Mouse (Mus musculus): ENCODE results near the gene Agtrap. TPM values are rescaled to one million over a fixed set of nuclear protein-coding genes. Genes with fewer than 3 reads are reported as not detected.

Agtrap gene
- polyA plus RNA-seq, 1 experiment from 2014 or later: 15.4 TPM

DNA sequence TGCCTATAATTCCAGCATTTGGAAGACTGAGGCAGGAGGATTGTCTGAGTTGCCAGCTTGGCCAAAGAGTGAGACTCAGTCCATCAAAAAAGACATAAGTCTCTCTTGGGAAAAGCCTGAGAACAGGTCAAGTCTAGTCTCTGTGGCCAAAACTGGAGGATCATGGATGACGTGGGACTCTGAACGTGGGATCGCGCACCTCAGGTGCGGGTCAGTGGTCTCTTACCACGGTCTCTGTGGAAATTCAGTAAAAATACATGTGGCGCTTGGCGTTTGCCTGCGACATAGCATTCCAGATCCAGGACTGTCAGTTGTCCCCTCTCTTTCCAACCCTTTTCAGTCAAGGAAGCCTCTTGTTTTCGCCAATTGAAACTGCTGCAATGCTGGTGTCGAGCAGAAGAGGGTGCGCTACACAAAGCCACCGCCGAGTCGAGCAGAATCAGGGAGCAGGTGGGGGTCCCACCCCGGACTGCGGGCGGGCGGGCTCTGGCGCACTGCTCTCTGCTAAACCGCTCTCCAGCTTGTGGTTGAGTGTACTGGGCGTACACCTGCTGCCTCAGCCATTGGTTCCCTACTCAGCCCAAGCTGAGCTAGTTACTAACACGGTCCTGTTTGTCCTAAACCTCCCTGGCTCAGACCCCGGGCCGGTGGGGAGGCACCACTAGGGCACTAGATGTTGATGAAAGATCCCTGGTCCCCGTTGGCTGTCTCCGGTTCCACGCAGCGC, 14.1 kb upstream of the Agtrap start:
- H3K27ac ChIP-seq (replicated peaks): no peak overlapping the region
- H3K4me1 ChIP-seq: peaks cover 15% of the 10 kb centered on the region
- peak overlapping the region; percentile 72 for H3K4me2 ChIP-seq
- H3K36me3 ChIP-seq: no peaks in the 10 kb centered on the region
- peak overlapping the region; percentile 41 for H3K4me3 ChIP-seq
- H3K27me3 ChIP-seq (replicated peaks): peaks cover 9% of the 10 kb centered on the region
- H3K9me3 ChIP-seq: no peaks in the 10 kb centered on the region
- peak; percentile 23; the same call in 1 of the 2 replicates for ATAC-seq (ENCODE audit: extremely low read depth, insufficient number of reproducible peaks, low FRiP score, low TSS enrichment)
- H3K9ac ChIP-seq: peak overlapping the region; percentile 74
- WGBS: 15% methylated on average over 29 of the region's 29 CpGs

DNA sequence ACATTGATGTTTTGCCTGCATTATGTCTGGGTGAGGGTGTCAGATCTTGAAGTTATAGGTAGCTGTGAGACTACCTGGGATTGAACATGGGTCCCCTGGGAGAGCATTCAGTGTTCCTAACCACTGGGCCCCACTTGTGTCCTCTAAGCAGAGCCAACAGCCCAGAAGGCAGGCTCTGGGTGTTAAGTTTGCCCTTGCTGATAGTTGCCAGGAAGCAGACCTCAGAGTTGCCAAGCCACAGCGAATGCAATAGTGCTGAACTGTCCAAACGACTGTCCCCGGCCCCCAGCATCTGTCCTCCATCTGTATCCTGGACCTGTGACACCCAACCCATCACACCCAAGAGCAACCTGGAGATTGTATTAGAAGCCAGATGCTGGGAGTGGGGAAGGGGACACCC, 10.8 kb upstream of the Agtrap start:
- Histone ChIP-seq H3K36me3 (no peaks in the 10 kb centered on the region), H3K9ac (no peak overlapping the region), H3K9me3 (no peaks in the 10 kb centered on the region), H3K27me3 (replicated peaks) (peaks cover 9% of the 10 kb centered on the region), H3K27ac (replicated peaks) (no peak overlapping the region), H3K4me3 (no peak overlapping the region), H3K4me2 (no peak overlapping the region), H3K4me1 (peaks cover 8% of the 10 kb centered on the region)
- ATAC-seq (ENCODE audit: extremely low read depth, insufficient number of reproducible peaks, low FRiP score, low TSS enrichment): no peak
- 43% methylated on average over 3 of the region's 3 CpGs for WGBS

DNA sequence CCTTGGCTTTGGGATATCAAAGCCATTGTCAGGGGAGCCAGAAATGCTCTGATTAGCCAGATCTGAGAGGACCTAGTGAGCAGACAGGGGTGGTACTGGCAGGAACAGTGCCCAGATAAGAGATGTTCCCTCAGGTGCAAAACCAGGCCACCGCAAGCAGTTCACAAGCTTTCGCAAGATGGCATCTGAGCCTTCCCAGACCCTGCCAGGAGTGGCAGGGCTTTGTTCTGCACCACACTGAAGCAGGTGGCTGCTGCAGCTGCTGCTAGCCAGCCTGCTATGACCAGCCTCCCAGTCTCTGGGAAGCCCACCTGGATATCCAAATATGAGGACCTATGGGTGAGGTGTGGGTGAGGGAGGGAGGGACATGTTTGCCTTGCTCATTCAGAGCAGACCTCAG, 10.1 kb upstream of the Agtrap start:
- H3K4me2 ChIP-seq: no peak overlapping the region

DNA sequence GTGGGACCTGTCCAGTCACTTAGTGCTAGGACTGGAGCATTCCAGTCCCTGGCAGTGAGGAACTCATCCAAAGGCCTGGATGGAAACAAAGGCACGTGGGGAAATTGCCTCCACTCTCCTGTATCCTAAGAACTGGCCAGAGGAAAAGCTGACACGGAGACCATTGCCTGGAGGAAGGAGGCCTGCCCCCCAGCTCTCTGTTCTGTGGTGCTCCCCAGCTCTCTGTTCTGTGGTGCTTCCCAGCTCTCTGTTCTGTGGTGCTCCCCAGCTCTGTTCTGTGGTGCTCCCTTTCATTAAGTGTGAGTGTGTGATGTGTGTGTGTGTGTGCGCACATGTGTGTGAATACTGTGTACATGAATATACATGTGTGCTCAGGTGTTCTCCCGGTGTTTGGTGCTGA, 7.2 kb upstream of the Agtrap start:
- no peak overlapping the region for H3K4me3 ChIP-seq
- no peak overlapping the region for H3K9ac ChIP-seq
- WGBS: 80% methylated on average over 4 of the region's 4 CpGs
- no peak overlapping the region for H3K27ac ChIP-seq (replicated peaks)
- H3K27me3 ChIP-seq (replicated peaks): no peaks in the 10 kb centered on the region; the same call in 1 of the 2 replicates
- no peaks in the 10 kb centered on the region for H3K36me3 ChIP-seq
- no peak for ATAC-seq (ENCODE audit: extremely low read depth, insufficient number of reproducible peaks, low FRiP score, low TSS enrichment)
- H3K4me1 ChIP-seq: no peaks in the 10 kb centered on the region
- no peak overlapping the region for H3K4me2 ChIP-seq
- H3K9me3 ChIP-seq: no peaks in the 10 kb centered on the region

More for the DNA sequence above, 10.1 kb upstream of the Agtrap start:
- Histone ChIP-seq H3K27ac (replicated peaks) (no peak overlapping the region), H3K36me3 (no peaks in the 10 kb centered on the region), H3K9ac (no peak overlapping the region), H3K4me1 (peaks cover 8% of the 10 kb centered on the region), H3K9me3 (no peaks in the 10 kb centered on the region), H3K4me3 (no peak overlapping the region), H3K27me3 (replicated peaks) (peaks cover 9% of the 10 kb centered on the region)
- ATAC-seq (ENCODE audit: extremely low read depth, insufficient number of reproducible peaks, low FRiP score, low TSS enrichment): no peak
- WGBS: 83% methylated on average over 2 of the region's 2 CpGs

DNA sequence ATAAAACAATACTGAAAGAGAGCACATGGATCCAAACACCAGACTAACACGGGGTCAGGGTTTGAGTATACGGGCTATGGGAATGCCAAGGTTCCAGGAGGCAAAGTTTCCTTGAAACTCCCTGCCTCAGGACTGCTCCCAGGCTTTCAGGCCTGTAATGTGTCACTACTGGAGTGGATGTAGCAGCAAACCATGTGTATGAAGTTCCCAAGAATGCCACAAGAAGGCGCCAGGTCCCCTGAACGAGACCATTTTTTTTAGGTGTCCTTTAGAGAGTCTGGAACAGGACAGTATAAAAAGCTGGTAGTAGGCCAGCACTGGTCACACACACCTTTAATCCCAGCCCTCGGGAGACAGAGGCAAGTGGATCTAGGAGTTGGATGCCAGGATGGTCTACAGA, 6.3 kb upstream of the Agtrap start:
- Histone ChIP-seq H3K36me3 (no peaks in the 10 kb centered on the region), H3K9me3 (no peaks in the 10 kb centered on the region), H3K9ac (no peak overlapping the region), H3K4me2 (no peak overlapping the region), H3K27ac (replicated peaks) (no peak overlapping the region), H3K27me3 (replicated peaks) (no peaks in the 10 kb centered on the region), H3K4me3 (no peak overlapping the region), H3K4me1 (no peaks in the 10 kb centered on the region)
- ATAC-seq (ENCODE audit: extremely low read depth, insufficient number of reproducible peaks, low FRiP score, low TSS enrichment): no peak
- WGBS: 83% methylated on average over 5 of the region's 5 CpGs

DNA sequence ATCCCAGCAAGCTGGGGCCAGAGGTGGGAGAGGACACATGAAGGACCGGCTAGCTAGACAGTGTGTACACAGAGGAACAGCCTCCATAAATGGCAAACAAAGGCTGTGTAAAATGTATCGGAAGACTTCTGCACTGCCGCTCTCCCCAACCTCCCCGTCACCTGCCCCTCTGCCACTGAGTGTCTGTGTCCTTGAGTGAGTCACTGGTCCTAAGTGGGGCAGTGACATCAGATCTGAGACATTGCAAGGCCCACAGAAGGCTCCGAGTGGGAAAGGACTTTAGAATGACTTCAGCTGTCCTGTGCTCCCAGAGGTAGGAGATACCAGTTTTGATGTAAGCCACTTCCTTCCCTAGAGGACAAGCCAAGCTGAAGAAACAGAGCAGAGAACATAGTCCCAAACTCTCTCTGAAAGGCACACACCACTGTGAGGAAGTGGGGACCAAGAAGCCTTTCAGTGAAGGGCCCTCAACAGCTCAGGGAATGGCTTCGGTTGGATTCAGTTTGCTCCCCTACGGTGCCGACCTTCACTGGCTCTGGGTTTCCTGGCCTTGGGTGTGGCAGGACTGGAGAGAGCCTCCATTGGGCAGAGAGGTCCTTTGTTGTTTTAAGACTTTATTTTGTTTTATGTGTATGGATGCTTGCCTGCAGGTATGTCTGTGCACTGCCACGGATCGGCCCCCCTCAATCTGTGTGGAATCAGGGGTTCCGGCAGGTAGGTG, 4.9 kb upstream of the Agtrap start:
- no peaks in the 10 kb centered on the region for H3K9me3 ChIP-seq
- no peak overlapping the region for H3K4me2 ChIP-seq
- 78% methylated on average over 11 of the region's 11 CpGs for WGBS
- no peak overlapping the region for H3K9ac ChIP-seq
- no peak for ATAC-seq (ENCODE audit: extremely low read depth, insufficient number of reproducible peaks, low FRiP score, low TSS enrichment)
- H3K27ac ChIP-seq (replicated peaks): no peak overlapping the region
- no peaks in the 10 kb centered on the region for H3K36me3 ChIP-seq
- peaks cover 4% of the 10 kb centered on the region for H3K4me1 ChIP-seq
- no peaks in the 10 kb centered on the region for H3K27me3 ChIP-seq (replicated peaks)
- H3K4me3 ChIP-seq: no peak overlapping the region

DNA sequence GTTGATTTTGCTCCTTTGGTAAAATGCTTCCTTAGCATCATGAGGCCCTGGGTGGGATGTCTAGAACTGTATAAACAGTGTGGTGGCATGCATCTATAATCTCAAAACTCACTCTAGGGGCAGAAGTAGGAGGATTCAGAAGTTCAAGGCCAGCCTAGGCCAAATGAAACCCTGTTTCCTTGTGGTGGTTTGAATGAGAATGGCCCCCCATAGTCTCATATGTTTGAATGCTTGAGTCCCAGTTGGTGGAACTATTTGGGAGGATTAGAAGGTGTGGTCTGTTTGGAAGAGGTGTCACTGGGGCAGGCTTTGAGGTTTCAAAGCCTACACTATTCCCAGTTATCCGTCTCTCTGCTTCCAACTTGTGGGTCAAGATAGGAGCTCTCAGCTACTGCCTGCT, 3.4 kb upstream of the Agtrap start:
- no peaks in the 10 kb centered on the region for H3K27me3 ChIP-seq (replicated peaks)
- no peak overlapping the region for H3K27ac ChIP-seq (replicated peaks)
- WGBS: 93% methylated on average over 1 of the region's 1 CpGs
- H3K4me1 ChIP-seq: peaks cover 15% of the 10 kb centered on the region
- H3K4me2 ChIP-seq: no peak overlapping the region
- no peak overlapping the region for H3K9ac ChIP-seq
- H3K36me3 ChIP-seq: no peaks in the 10 kb centered on the region
- ATAC-seq (ENCODE audit: extremely low read depth, insufficient number of reproducible peaks, low FRiP score, low TSS enrichment): no peak
- H3K9me3 ChIP-seq: no peaks in the 10 kb centered on the region
- H3K4me3 ChIP-seq: no peak overlapping the region

DNA sequence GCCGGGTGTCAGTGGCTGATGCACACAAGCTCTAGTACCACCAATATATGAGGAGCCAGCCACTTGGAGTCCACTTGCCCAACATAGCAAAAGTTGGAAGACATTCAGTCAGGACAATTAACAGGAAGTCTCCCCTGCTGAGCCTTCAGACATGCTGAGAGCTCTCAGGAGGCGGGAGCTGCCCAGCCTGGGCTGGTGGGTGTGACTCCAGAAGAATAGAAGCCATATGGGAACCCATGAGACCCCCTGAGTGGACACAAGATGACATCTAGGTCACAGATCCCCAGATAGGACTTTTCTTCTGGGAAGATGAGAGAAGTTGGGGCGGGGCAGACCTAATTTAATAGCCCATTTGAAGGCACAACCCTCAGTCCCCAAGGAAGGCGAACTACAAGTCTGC, 1.3 kb upstream of the Agtrap start:
- WGBS: 69% methylated on average over 4 of the region's 4 CpGs
- Histone ChIP-seq H3K27me3 (replicated peaks) (no peaks in the 10 kb centered on the region), H3K9me3 (no peaks in the 10 kb centered on the region), H3K4me3 (no peak overlapping the region), H3K36me3 (no peaks in the 10 kb centered on the region), H3K27ac (replicated peaks) (no peak overlapping the region), H3K4me1 (peaks cover 34% of the 10 kb centered on the region), H3K4me2 (no peak overlapping the region), H3K9ac (0 out of 2 replicates have a peak overlapping the region, but pooled peaks have one; percentile 28)
- no peak for ATAC-seq (ENCODE audit: extremely low read depth, insufficient number of reproducible peaks, low FRiP score, low TSS enrichment)

DNA sequence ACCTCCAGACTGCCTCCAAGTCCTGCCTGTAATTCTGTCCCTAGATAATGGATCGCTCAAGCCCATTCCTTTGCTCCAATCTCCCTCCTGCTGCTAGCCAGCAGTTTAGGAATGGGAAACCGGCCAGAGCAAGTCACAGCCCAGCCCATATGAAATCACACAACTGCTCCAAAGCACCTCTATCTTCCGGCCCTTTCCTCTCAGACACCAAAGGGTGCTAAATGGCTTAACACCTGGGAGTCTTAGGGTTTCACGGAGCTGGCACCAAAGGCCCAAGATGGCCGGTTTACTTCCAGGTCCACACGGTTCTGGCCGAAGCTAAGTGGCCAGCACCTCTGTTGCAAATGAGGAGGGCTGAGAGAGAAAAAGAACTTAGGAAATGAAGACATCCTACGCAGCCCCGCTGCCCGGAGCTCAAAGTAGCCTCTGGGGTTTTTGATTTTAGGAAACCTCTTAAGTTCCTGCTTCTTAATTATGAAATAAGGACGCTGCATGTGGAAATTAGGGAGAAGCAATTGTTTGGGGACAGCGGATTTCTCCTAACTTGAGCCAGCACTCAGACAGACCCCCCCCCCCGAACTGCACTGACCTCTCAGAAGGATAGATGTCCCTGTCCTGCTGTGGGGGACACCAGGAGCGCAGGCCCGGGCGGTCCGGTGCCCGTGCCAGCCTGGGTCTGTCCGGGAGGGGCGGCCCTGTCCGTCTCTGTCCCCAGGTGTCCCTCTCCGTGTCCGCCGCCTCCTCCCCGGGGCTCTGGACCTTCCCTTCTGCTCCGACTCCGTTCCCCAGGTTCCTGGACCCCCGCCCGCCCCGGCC, 532 bp downstream of the Agtrap start:
- WGBS: 3% methylated on average over 30 of the region's 30 CpGs
- Histone ChIP-seq H3K27ac (replicated peaks) (peak overlapping the region; percentile 77), H3K9me3 (no peaks in the 10 kb centered on the region), H3K4me3 (peak overlapping the region; percentile 80), H3K4me1 (peaks cover 52% of the 10 kb centered on the region), H3K27me3 (replicated peaks) (no peaks in the 10 kb centered on the region), H3K4me2 (peak overlapping the region; percentile 81), H3K36me3 (no peaks in the 10 kb centered on the region; the same call in 1 of the 2 replicates), H3K9ac (peak overlapping the region; percentile 93)
- ATAC-seq (ENCODE audit: extremely low read depth, insufficient number of reproducible peaks, low FRiP score, low TSS enrichment): peak; percentile 42

DNA sequence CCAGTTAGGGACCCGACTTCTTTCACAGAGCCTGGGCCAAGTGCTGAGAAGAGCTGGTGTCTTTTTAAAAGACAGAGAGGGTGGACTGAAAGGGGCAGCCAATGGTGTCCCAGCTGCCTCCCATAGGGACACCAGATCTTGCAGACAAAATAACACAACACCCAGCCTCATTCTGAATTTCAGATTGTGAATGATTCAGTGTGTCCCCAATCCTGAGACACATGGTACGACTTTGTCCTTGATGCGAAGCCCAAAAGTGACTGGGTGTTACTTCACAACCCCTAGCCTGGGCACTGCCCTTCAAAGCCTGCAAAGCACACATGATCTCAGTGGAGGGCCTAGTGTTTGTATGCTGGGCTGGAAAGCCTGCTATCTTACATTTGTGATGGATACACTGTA, 1.9 kb downstream of the Agtrap start:
- Histone ChIP-seq H3K27ac (replicated peaks) (no peak overlapping the region), H3K4me2 (no peak overlapping the region), H3K36me3 (peaks cover 11% of the 10 kb centered on the region), H3K4me1 (peaks cover 52% of the 10 kb centered on the region), H3K9me3 (no peaks in the 10 kb centered on the region), H3K4me3 (no peak overlapping the region), H3K27me3 (replicated peaks) (no peaks in the 10 kb centered on the region), H3K9ac (peak overlapping the region; percentile 44; the same call in 1 of the 2 replicates)
- 79% methylated on average over 3 of the region's 3 CpGs for WGBS
- ATAC-seq (ENCODE audit: extremely low read depth, insufficient number of reproducible peaks, low FRiP score, low TSS enrichment): no peak
